Mouse (Mus musculus) lung, postnatal 25 days (tissue): Measurements from ENCODE around the gene Dclk1.

Experiments used
- DNase-seq: peaks from one replicate; pipeline ENCODE4 v3.0.0; 2022; ENCODE audit warnings: low spot score

Gene Dclk1

DNA sequence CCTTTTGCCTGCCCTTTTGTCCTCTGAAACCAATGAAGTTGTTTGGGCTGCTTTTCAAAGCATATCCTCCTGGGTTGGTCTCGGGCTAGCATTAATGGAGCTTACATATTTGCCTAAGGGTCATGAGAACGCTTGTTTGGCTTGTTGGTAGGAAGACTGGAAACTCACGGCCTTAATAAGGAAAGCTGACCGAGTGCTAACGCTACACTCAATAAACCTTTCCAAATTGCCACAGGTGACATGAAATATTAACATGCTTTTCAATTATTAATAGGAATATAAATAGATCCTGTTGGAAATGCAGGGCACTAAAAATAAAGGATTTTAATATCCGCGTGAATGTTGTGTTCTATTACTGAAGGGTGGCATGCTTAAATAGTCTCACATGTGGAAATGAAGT lies 257.1 kb downstream of the Dclk1 start:
- DNase-seq, result no peak

DNA sequence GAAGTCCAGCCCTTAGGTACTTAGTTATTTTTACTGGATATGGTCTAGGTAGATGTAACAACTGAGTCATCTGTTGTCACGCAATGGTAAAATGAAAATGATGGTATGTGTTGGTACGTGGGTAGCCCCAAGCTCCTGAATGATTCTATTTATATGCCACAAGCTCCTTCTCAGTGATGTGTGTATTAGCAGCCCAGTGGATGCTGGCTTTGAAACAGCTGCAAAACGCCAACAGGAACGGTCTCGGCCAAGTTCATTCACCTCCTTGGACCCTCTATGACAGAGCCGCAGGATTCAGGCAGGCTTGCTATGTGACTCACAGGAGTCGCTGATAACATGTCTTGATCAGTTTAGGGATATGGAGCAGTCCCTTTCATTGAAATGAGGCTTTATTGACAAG lies 268.0 kb downstream of the Dclk1 start:
- DNase-seq, result no peak

- DNase-seq, result no peak
Observed at GRCm38 (mm10) chr3:55511658-55512057, 269.5 kb downstream of the Dclk1 start.

GRCm38 (mm10) chr3:55515966-55516365 lies 273.8 kb downstream of the Dclk1 start:
- DNase-seq, result no peak

DNA sequence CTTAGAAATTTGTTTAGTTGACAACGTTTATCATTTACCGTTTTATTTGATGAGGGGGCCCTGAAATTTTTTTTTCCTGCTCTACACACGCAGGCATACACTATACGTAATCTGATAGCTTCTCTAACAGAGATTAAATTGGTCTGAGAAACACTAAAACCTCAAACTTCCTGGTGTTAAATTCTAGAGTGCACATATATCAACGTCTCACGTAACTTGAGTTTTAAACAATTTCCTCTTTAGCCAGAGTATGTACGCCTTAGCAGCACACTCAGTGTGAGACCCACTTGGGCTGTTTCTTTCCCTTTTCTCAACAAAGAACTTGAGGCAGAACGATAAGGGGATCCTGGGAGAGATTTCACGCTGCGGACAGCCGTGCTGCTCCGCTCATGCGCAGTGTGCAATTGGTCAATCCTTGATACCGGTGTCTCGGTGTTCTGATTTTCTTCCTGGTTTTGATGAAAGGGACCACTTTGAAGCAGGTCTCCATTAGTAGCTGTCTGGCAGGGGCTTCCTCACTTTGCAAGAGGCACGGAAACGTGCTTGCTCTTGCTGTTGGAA lies 275.4 kb downstream of the Dclk1 start:
- no peak for DNase-seq

DNA sequence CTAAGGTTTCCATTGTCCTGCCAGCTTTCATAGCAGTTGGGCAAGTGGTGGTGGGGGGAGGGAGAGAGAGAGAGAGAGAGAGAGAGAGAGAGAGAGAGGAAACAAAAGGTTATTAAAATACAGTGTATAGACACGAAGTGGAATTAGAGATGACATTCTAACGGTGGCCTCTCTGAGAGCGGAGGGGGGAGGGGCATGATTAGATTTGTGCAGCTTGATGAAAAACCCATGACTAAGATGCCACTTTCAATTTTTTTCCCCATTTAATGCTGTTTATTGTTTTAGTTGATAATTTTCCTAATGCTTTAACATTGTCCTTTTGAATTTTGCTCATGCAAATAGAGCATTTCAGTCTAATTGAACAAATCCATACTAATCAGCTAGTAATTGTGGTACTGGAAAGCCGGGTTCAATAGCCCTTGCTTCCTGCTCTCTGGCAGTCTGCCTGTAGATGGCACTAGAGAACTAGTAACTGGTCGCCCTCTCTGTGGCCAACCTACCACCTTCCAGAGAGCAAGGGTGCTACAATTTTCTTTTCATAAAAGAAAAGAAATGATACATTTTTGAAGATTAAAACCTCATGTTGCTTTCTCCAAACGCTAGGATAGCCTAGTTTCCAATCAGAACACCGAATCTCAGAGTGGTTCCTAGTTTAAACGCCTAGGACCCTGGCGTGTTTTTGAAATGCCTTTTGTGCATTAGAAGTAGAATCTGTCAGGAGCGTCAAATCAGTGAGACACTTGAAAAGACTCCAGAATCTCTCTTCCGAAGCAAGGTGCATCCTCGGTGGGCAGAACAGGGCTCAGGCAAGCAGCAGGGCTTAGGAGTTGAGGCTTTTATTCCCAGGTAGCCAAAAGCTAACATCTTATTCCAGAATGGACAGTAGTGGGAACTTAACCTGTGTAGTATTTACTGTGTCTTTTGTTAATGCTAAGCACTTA lies 278.3 kb downstream of the Dclk1 start:
- DNase-seq, result peak; percentile 61

DNA sequence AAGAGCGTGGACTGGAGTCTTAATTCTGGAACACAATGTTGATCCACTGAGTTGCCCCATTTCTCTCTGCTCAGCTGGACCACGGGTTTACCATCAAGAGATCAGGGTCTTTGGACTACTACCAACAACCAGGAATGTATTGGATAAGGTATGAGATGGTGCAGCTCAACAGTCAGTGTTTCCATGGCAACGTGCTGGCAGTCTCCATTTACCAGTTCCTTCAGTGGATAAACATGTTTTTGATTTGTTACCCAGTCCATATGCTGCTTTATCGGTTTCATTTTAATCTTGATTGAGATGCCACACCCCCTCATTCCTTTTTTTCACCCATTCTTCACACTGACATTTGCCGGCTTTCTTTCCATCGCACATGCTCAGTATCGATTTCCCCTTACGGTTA lies 279.6 kb downstream of the Dclk1 start:
- DNase-seq, result no peak

GRCm38 (mm10) chr3:55523224-55523623 lies 281.1 kb downstream of the Dclk1 start:
- no peak for DNase-seq

DNA sequence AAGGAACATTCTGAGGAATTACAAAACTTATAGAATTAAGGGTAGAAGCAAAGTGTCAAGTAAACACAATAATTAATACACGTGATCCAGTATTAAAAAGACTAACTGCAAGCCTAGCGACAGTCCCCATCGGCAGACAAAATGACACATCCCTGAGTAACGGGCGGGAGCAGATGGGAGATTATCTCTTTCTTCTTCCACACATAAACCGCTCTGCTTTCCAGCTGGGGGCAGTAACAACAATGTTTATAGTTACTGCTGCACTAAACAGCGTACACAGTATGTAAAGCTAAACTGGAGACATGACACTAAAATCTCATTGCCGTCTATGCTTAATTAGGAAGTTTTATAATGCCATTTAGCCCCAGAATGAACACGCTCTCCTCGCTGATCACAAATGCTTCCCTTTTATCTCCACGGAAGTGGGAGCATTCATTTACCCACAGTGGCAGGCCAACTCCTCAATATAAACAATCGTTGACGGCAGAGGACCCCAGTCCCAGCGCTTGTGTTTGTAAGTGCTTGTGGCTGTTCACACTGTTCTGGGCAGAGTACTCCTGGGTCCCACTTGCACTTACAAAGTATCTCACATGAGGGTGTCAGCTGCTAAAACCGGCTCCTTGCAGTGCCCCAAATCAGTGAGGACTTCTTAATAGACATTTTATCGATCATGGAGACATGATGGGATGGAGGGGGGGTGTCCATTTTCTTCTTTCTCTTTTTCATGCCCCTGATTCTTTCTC lies 281.7 kb downstream of the Dclk1 start:
- DNase-seq, result no peak

DNA sequence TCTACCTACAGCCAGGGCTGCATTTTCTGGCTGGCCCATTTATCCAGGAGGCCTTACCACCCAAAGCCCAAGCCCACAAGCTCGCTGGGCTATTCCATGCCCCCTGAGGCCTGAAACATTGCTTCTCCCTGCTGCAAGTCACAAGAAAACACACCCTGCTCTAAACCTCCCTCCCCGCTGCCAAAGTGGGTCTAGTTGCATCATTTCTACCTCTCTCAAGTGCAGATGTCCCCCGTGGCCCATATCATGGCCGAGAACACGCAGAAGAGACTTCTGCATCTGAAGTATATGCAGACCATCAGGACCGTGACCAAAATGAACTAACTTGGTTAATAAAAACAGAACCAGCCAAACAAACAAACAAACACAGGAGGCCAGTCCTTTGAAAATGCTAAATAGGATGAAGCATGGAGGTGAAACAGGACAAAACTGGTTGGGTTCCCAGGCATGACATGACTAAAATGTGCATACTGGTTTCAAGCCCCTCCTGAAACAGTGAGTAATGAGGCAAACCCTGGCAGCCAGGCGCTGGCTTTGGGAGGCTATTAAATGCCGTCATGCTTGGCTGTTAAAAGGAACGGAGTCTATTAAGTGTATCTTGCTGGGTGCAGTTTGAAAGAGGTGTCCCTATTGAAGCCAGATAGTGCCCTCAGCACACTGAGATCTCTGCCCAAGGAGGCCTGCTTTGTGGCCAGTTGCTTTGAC lies 282.5 kb downstream of the Dclk1 start:
- DNase-seq, result no peak

DNA sequence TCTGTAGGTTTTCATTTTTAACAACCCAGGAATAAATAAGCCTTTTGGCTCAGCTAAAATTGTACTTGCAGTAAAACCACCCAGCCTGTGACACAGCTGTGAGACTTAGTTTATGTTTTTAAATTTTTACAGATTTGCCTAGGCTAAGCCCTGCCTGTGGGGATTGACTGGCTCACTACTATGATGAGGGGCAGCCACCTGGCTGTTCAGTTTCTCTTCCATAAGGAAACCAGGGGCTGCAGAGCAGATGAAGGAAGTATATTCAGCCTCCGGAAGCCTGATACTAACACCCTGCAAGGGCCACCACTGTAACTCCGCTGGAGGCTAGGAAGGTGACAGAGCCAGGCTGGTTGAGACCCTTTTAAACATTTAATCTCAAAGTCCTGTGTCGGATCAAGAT lies 284.3 kb downstream of the Dclk1 start:
- DNase-seq, result no peak

DNA sequence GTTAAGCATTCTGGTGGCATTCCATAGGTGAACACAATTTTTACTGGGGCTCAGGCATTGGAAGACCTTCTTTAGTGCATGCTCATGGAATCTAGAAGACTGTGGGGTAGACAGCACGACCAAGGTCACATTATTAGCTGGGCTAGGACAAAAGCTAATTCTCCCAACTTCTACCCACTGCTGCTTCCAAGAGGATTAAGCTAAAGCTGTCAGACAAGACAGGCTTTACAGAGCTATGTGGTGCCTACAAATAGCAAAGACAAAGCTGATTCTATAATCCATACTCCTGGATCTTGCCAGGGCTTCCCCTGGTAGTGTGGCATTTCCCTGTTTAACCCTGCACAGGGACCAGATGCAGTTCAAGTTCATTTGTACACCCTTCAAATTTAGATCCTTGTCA lies 285.4 kb downstream of the Dclk1 start:
- no peak for DNase-seq

DNA sequence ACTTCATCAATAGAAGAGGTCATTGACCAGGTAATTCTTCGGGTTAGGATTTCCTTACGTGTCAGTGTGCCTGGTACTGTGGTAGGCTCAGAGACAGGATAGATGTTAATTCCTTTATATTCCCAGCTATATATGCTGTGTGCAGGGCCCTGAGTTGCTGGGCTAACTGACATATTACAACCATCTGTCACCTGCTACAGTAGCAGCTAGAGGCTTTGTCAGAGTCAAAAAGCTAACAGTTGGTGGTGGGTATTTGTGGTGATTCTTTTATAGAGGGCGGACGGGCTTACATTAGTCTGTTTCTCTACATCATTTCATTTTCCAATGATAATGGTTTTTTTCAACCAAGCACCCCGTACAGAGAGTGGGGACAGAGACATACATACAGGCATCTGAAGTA lies 285.8 kb downstream of the Dclk1 start:
- DNase-seq, result no peak

DNA sequence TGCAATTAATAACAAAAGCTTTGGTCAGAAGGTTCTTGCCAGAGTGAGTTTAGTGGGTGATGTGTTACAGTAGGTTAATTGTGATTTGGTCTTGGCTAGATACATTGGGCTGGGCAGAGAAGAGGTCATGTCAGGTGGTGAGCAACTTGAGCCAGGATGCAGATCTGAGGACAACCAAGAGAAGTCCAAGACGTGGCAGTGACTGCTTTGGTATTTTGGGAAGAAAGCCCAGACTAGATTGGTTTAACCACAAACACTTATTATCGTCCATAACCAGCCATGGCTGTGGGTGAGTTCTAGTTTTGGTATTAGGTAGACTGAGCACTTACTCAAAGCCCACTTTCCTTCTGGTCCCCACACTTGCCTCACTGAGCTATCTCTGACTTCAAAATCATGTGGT lies 287.2 kb downstream of the Dclk1 start:
- no peak for DNase-seq

- DNase-seq, result no peak
Observed at GRCm38 (mm10) chr3:55531204-55532044, 289.3 kb downstream of the Dclk1 start.

- DNase-seq, result no peak
Observed at GRCm38 (mm10) chr3:55532175-55532973, 290.2 kb downstream of the Dclk1 start.

GRCm38 (mm10) chr3:55535591-55536200 lies 293.5 kb downstream of the Dclk1 start:
- no peak for DNase-seq

- DNase-seq, result no peak
Observed at GRCm38 (mm10) chr3:55536901-55537300, 294.7 kb downstream of the Dclk1 start.

GRCm38 (mm10) chr3:55537714-55538113 lies 295.6 kb downstream of the Dclk1 start:
- no peak for DNase-seq

- no peak for DNase-seq
Observed at GRCm38 (mm10) chr3:55539400-55539799, 297.2 kb downstream of the Dclk1 start.
